Mouse (Mus musculus) neutrophil, adult 59 days (primary cell): ENCODE measurements around the gene Vnn3. TPM values are rescaled to one million over a fixed set of nuclear protein-coding genes. Genes with fewer than 3 reads are reported as not detected.

ENCODE experiments used
- total RNA-seq, 2 experiments: library from RNA; stranded (reverse); gene quantifications; 1 replicate in 1 of 2; 2 replicates in 1 of 2; pipeline ENCODE4 v1.2.4; 2023

Gene Vnn3
- total RNA-seq, result 10 to 100 TPM; 46.2 to 52.7 TPM

DNA sequence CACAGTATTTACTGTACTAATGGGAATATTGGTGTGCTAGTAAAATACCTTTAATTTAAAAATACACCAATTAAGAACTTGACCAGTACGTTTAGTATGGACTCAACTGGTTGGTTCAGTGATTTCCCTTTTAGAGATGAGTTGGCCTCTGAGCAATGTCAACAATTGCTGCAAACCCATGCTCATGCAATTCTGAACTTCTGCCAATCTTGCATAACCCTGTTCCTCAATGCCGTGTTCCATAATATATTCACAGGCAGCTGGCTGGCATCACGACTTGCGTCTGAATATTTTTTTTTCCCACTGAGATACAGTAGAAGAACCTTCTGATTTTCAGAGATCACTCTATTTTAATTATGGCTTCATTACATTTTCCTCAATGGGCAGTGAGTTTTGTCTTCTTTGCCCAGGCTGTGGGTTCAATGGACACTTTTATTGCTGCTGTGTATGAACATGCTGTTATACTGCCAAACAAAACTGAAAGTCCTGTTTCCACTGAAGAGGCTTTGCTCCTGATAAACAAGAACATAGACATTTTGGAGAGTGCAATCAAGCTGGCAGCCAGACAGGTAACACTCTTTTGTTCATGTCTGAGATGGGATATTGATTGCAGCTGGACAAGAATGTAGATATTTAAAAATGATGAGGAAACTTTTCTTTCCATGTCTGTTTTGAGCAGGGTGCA is at the start of gene Vnn3:
Gene Vnn3 (plus strand): TSS at position 235 of the 685 bp plus-strand sequence.

DNA sequence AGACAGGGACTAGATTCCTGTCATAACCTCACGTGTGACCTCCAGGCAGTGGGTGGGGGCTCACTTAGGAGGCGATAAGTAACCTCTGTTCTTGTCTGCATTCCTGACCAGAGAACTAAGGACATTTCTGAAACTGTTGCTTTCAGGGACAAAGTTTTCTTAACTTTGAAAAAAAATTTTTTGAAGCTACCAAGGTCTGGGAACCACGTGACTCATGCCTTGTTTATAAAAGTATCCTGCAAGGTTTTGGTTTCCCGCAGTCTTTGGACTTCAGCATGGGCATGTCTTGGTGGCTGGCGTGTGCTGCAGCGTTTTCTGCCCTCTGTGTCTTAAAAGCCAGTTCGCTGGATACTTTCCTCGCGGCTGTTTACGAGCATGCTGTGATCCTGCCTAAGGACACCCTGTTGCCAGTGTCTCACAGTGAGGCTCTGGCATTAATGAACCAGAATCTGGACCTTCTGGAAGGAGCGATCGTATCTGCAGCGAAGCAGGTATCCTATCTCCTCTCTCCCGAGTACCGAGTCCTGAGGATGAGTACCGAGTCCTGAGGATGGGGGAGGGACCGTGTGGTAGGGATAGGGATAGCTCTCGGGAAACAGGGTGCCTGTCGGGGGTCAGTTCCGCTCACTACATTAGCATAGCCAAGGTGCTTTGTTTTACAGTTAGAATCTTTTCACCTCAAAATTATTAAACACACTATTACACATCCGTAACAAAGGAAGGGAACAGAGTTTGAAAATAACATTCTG is 43.5 kb downstream of the Vnn3 start, which contains the start of gene Vnn1:
Gene Vnn1 (plus strand): TSS at position 88 of the 749 bp plus-strand sequence.

Other genes with a start within 250 kb of the Vnn3 start
- 100 to 1,000 TPM; 279 to 602 TPM for gene Rps12, start 64.2 kb upstream of the Vnn3 start, total RNA-seq
- under 1 TPM; 0.11 to 0.13 TPM for gene Slc18b1, start 54.5 kb upstream of the Vnn3 start, total RNA-seq
- gene Vnn1, start 43.2 kb downstream of the Vnn3 start, total RNA-seq, result under 1 TPM in 1 of 2 experiments, not detected in 1; 0.22 TPM
- gene Taar1, start 68.9 kb downstream of the Vnn3 start, total RNA-seq, result not detected
- not detected for gene Taar2, start 87.1 kb downstream of the Vnn3 start, total RNA-seq
- not detected for gene Taar3, start 98.1 kb downstream of the Vnn3 start, total RNA-seq
- gene Taar4, start 109.0 kb downstream of the Vnn3 start, total RNA-seq, result not detected
- gene Taar5, start 119.2 kb downstream of the Vnn3 start, total RNA-seq, result not detected
- gene Taar6, start 134.2 kb downstream of the Vnn3 start, total RNA-seq, result not detected
- gene Taar7a, start 142.0 kb downstream of the Vnn3 start, total RNA-seq, result not detected
- not detected for gene Taar7b, start 148.5 kb downstream of the Vnn3 start, total RNA-seq
- not detected for gene Taar7d, start 175.8 kb downstream of the Vnn3 start, total RNA-seq
- not detected for gene Taar7e, start 186.2 kb downstream of the Vnn3 start, total RNA-seq
- gene Taar7f, start 198.0 kb downstream of the Vnn3 start, total RNA-seq, result not detected
- not detected for gene Taar8a, start 225.0 kb downstream of the Vnn3 start, total RNA-seq
- gene Taar8b, start 240.8 kb downstream of the Vnn3 start, total RNA-seq, result not detected